Mouse (Mus musculus) testis, adult 2 months (tissue): ENCODE data around the gene Bspry.

Experiments
- CTCF ChIP-seq: fragments of 200-500 bp; IDR thresholded peaks from 2 replicates; pipeline ENCODE4 v1.5.1; 2012; ENCODE audit warnings: low read depth, mild to moderate bottlenecking, inconsistent platforms, low read length, moderate library complexity; ENCODE audit not compliant: control insufficient read depth, insufficient read depth, insufficient replicate concordance
- POLR2A ChIP-seq: fragments of 200-500 bp; IDR thresholded peaks from 2 replicates; pipeline ENCODE4 v1.6.1; 2012; ENCODE audit warnings: low read depth, mild to moderate bottlenecking, inconsistent platforms, low read length, moderate library complexity; ENCODE audit not compliant: control insufficient read depth

DNA sequence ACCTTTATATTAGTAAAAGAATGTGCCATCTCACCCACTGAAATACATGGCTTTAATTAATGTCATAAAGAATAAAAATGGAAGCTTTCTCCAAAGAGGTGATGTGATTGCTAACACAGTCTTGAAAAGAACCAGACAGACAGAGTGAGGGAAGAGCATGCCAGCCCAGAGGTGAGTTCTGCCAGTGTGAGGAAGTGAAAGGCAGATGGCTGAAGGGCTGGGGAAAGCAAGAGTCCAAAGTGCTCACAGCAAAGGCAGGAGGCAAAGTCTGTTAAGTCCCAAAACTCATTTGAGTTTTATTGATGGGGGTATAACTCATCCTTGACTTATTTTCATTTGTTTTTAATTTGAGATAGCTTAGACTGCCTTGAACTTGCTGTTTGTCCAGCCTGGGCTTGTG is 49.2 kb upstream of the Bspry start:
- TF ChIP-seq POLR2A (no peak), CTCF (no peak)
